Mouse (Mus musculus): Measurements from ENCODE around the gene Gm37240. TPM values are rescaled to one million over a fixed set of nuclear protein-coding genes. Genes with fewer than 3 reads are reported as not detected.

Gm37240 gene
- polyA plus RNA-seq, 1 experiment from 2014 or later, result 2.2 TPM

DNA sequence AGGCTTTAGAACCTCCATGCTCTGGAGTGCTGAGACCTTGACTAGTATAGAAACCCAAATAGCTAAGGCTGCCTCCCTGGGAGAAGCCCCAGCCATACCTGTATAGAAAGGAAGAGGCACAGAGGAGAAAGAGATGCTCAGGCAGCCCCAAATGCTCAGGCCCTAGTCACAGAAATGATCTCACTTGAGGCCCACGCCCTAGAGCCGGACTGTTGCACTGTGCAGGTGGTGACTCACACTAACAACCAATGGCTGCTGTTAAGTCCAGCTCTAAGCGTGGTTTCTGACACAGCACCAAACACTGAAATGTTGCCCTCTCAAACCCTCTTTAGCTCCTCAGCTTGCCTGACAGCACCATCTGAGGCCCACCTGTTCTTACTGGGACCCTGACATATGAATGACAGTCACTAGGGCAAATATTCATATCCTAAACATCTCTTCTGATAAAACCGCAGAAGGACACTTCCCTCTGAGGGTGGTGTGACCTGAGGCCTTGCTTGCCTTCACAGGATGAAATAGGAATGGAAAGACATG lies 171.5 kb downstream of the Gm37240 start:
- Histone ChIP-seq H3K27me3 (ENCODE audit: control insufficient read depth, insufficient read depth, low read length) (no peaks in the 10 kb centered on the region), H3K9me3 (ENCODE audit: control insufficient read depth, low read length) (no peaks in the 10 kb centered on the region), H3K4me2 (ENCODE audit: low read depth, severe bottlenecking) (no peak overlapping the region), H3K9ac (ENCODE audit: low read length) (no peak overlapping the region), H3K4me1 (ENCODE audit: control insufficient read depth, insufficient read depth, low read length) (no peaks in the 10 kb centered on the region), H3K27ac (replicated peaks; ENCODE audit: low read depth, low read length) (no peak overlapping the region), H3K4me3 (ENCODE audit: low read depth, low read length) (no peak overlapping the region), H3K36me3 (ENCODE audit: control insufficient read depth, insufficient read depth, low read length) (no peaks in the 10 kb centered on the region)
- WGBS, result 88% methylated on average over 4 of the region's 4 CpGs
- ATAC-seq (ENCODE audit: insufficient number of reproducible peaks, low FRiP score, low TSS enrichment, low read depth) (no peak), DNase-seq (ENCODE audit: low spot score) (no peak)

DNA sequence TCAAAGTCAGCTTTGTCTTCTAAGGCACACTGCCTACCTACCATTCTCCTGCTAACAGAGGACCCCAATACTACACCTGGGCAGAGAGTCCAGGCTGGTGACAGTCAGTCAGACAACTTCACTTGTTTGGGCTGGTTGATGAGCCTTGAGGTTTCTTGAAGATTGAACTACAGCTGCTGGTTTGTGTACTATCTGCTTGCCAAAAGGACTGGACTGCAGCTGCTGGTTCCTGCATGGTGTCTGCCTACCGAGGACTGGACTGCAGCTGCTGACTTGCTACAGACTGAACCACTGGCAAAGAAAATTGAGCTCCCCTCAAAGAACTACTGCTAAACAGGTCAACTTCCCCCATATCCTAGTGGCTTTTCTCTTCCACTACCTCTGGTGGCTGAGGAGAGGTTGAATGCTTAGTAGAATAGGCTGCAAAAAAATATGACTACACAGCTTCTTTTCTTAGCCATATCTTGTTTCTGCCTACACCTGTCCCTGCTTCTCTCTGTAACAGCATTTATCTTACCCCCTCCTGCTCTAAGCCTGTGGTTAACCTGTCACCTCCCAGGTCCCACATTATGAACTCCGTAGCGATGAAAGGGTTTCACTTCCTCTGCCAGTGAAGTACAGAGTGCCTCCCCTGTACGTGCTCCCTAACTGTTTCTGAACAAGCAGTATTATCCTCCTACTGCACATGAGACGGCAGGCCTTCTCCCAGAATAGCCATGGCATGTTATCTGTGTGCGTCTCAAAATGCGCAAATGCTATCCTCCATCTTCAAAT lies 173.2 kb downstream of the Gm37240 start:
- no peaks in the 10 kb centered on the region for H3K27me3 ChIP-seq (ENCODE audit: control insufficient read depth, insufficient read depth, low read length)
- no peak overlapping the region for H3K4me2 ChIP-seq (ENCODE audit: low read depth, severe bottlenecking)
- H3K36me3 ChIP-seq (ENCODE audit: control insufficient read depth, insufficient read depth, low read length), result no peaks in the 10 kb centered on the region
- no peak for DNase-seq (ENCODE audit: low spot score)
- 86% methylated on average over 7 of the region's 7 CpGs for WGBS
- H3K27ac ChIP-seq (replicated peaks; ENCODE audit: low read depth, low read length), result no peak overlapping the region
- ATAC-seq (ENCODE audit: insufficient number of reproducible peaks, low FRiP score, low TSS enrichment, low read depth), result no peak
- no peak overlapping the region for H3K9ac ChIP-seq (ENCODE audit: low read length)
- H3K9me3 ChIP-seq (ENCODE audit: control insufficient read depth, low read length), result no peaks in the 10 kb centered on the region
- no peak overlapping the region for H3K4me3 ChIP-seq (ENCODE audit: low read depth, low read length)
- H3K4me1 ChIP-seq (ENCODE audit: control insufficient read depth, insufficient read depth, low read length), result no peaks in the 10 kb centered on the region

DNA sequence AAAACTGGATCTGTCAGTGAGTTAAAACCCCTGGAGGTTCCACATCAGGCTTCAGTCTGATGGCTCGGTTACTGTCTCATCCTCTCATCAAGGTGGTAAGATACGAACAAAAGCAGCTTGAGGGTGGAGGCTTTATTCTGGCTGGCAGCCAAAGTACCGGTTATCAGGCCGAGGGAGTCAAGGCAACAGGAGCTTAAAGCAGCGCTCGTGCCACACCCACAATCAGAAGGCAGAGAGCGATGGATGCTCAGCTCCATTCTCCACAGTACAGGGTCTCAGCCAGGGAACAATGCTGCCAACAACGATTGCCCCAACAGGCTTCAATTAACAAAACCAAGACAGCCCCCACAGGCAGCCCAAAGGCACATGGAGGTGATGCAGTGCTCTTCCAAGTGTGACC lies 176.6 kb downstream of the Gm37240 start:
- Histone ChIP-seq H3K36me3 (ENCODE audit: control insufficient read depth, insufficient read depth, low read length) (no peaks in the 10 kb centered on the region), H3K27me3 (ENCODE audit: control insufficient read depth, insufficient read depth, low read length) (no peaks in the 10 kb centered on the region), H3K9me3 (ENCODE audit: control insufficient read depth, low read length) (no peaks in the 10 kb centered on the region), H3K4me3 (ENCODE audit: low read depth, low read length) (no peak overlapping the region), H3K4me2 (ENCODE audit: low read depth, severe bottlenecking) (no peak overlapping the region), H3K4me1 (ENCODE audit: control insufficient read depth, insufficient read depth, low read length) (no peaks in the 10 kb centered on the region), H3K27ac (replicated peaks; ENCODE audit: low read depth, low read length) (no peak overlapping the region), H3K9ac (ENCODE audit: low read length) (no peak overlapping the region)
- DNase-seq (ENCODE audit: low spot score) (no peak), ATAC-seq (ENCODE audit: insufficient number of reproducible peaks, low FRiP score, low TSS enrichment, low read depth) (no peak)
- WGBS, result 75% methylated on average over 8 of the region's 8 CpGs

DNA sequence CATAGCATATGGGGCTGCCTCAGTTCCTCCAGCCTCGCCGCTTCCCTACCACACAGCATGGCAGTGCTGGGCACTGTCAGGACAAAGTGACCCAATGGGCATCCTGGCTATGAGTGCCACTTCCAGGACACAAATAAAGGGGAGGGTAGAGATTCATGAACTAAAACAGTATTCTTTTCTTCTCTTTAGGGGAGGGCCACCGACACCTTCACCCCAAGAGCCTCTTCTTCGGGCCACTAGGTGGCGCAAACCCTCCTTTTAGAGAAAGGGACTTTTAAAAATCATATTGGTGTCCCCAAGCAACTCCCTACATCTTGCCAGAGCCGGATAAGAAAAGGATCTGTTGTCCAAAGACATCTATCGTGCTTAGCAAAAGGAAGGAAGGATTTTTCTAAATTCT lies 179.9 kb downstream of the Gm37240 start:
- no peaks in the 10 kb centered on the region for H3K36me3 ChIP-seq (ENCODE audit: control insufficient read depth, insufficient read depth, low read length)
- H3K4me2 ChIP-seq (ENCODE audit: low read depth, severe bottlenecking), result no peak overlapping the region
- DNase-seq (ENCODE audit: low spot score) (peak; percentile 54), ATAC-seq (ENCODE audit: insufficient number of reproducible peaks, low FRiP score, low TSS enrichment, low read depth) (no peak)
- no peak overlapping the region for H3K4me3 ChIP-seq (ENCODE audit: low read depth, low read length)
- H3K27ac ChIP-seq (replicated peaks; ENCODE audit: low read depth, low read length), result no peak overlapping the region
- no peaks in the 10 kb centered on the region for H3K27me3 ChIP-seq (ENCODE audit: control insufficient read depth, insufficient read depth, low read length)
- no peak overlapping the region for H3K9ac ChIP-seq (ENCODE audit: low read length)
- H3K9me3 ChIP-seq (ENCODE audit: control insufficient read depth, low read length), result no peaks in the 10 kb centered on the region
- H3K4me1 ChIP-seq (ENCODE audit: control insufficient read depth, insufficient read depth, low read length), result no peaks in the 10 kb centered on the region
- 43% methylated on average over 7 of the region's 7 CpGs for WGBS

DNA sequence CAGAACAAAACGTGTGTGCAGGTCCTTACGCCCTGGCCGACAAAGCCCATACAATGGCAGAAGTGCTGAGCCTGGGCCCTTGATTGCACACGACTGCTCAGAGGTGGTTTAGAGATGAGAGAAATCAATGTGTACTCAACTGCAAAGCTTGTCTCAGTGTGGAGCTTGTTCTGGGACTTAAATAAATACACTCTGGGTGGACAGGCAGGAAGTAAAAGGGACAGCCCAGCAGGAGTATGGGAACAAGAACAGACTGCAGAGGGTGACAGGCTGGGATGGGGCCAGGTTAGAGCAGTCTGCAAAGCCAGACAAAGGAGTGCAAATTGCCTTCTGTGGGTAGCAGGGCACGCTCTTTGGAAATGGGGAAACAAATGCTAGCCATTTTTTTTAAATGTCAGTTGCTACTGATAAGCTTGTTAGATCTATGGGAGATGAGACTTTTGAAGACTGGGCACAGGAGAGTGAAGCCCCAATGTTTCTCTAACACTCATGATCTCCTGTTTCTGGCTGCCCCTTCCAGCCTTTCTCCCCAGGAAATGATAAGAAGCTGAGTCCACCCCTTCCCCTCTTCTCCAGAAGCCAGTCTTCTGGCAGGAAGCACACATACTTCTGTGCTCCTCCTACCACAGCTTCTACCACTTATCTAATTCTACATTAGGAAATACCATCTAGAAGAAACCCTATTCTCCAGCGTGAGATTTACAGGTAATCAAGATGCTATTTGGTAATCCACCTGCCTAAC lies 184.0 kb downstream of the Gm37240 start:
- Histone ChIP-seq H3K4me2 (ENCODE audit: low read depth, severe bottlenecking) (no peak overlapping the region), H3K9me3 (ENCODE audit: control insufficient read depth, low read length) (no peaks in the 10 kb centered on the region), H3K9ac (ENCODE audit: low read length) (no peak overlapping the region), H3K27ac (replicated peaks; ENCODE audit: low read depth, low read length) (no peak overlapping the region), H3K27me3 (ENCODE audit: control insufficient read depth, insufficient read depth, low read length) (no peaks in the 10 kb centered on the region), H3K4me3 (ENCODE audit: low read depth, low read length) (no peak overlapping the region), H3K4me1 (ENCODE audit: control insufficient read depth, insufficient read depth, low read length) (no peaks in the 10 kb centered on the region), H3K36me3 (ENCODE audit: control insufficient read depth, insufficient read depth, low read length) (no peaks in the 10 kb centered on the region)
- no peak for DNase-seq (ENCODE audit: low spot score)
- 68% methylated on average over 6 of the region's 6 CpGs for WGBS
- ATAC-seq (ENCODE audit: insufficient number of reproducible peaks, low FRiP score, low TSS enrichment, low read depth), result no peak

DNA sequence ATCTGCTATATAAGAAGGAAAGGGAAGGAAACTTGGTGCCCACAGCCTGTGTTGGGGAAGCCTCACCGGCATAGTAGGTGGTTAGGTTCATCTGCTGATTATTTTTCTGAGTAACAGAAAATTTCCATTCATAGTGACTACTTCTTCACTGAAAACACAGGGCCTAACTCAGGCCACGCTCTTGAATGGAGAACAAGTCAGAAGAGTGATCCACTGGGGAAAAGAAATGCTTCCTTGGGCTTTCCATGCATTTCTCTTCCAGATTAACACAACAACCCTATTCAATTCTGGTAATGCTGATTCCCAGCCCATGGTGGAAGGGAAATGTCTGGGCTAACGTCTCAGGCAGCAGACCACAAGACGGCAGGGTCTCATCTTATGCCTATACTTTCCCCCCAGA lies 188.8 kb downstream of the Gm37240 start:
- DNase-seq (ENCODE audit: low spot score) (no peak), ATAC-seq (ENCODE audit: insufficient number of reproducible peaks, low FRiP score, low TSS enrichment, low read depth) (no peak)
- Histone ChIP-seq H3K4me3 (ENCODE audit: low read depth, low read length) (no peak overlapping the region), H3K4me2 (ENCODE audit: low read depth, severe bottlenecking) (no peak overlapping the region), H3K36me3 (ENCODE audit: control insufficient read depth, insufficient read depth, low read length) (no peaks in the 10 kb centered on the region), H3K4me1 (ENCODE audit: control insufficient read depth, insufficient read depth, low read length) (no peaks in the 10 kb centered on the region), H3K27me3 (ENCODE audit: control insufficient read depth, insufficient read depth, low read length) (no peaks in the 10 kb centered on the region), H3K27ac (replicated peaks; ENCODE audit: low read depth, low read length) (no peak overlapping the region), H3K9ac (ENCODE audit: low read length) (no peak overlapping the region), H3K9me3 (ENCODE audit: control insufficient read depth, low read length) (no peaks in the 10 kb centered on the region)
- 86% methylated on average over 4 of the region's 4 CpGs for WGBS

DNA sequence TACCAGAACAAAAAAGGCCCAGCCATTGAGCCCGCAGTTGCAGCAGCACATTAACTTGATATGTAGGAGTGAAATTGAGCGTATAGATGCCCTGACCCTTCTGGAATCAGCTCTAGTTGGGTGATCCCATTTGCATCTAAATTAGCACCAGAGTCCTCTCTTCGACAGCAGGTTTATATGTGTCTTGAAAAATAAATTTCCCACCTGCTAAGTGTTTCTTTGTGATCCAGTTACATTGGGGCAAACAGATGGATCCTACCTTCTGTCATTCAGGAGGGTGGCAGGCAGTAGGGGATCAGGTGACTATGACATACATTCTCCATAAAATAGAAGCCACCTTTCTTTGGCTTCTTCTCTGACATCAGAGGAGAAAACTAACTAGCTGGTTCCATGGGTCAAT lies 192.3 kb downstream of the Gm37240 start:
- Histone ChIP-seq H3K9ac (ENCODE audit: low read length) (no peak overlapping the region), H3K4me3 (ENCODE audit: low read depth, low read length) (no peak overlapping the region), H3K4me2 (ENCODE audit: low read depth, severe bottlenecking) (no peak overlapping the region), H3K36me3 (ENCODE audit: control insufficient read depth, insufficient read depth, low read length) (no peaks in the 10 kb centered on the region), H3K9me3 (ENCODE audit: control insufficient read depth, low read length) (no peaks in the 10 kb centered on the region), H3K27me3 (ENCODE audit: control insufficient read depth, insufficient read depth, low read length) (no peaks in the 10 kb centered on the region), H3K27ac (replicated peaks; ENCODE audit: low read depth, low read length) (no peak overlapping the region), H3K4me1 (ENCODE audit: control insufficient read depth, insufficient read depth, low read length) (0 out of 2 replicates have a peak, but pooled peaks cover 3% of the 10 kb centered on the region)
- no peak for DNase-seq (ENCODE audit: low spot score)
- WGBS, result 87% methylated on average over 3 of the region's 3 CpGs
- ATAC-seq (ENCODE audit: insufficient number of reproducible peaks, low FRiP score, low TSS enrichment, low read depth), result no peak

DNA sequence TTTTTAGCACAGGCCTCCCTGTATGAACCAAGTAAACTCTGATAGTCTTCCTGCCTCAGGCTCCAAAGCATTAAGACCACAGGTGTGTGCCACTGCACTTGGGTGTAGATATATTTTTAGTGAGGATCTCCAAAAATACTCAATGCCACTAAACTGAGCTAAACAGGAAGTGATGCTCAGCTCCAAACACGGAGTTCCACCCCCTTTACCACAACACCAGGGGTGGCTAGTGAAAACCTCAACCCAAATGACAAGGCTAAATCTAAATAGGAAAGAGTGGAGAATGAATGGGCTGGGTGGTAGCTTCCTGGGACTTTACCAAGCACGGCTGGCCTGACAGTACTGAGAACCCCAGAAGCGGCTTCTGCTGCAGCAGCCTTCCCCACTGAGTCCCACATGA lies 194.3 kb downstream of the Gm37240 start:
- Histone ChIP-seq H3K4me3 (ENCODE audit: low read depth, low read length) (no peak overlapping the region), H3K9ac (ENCODE audit: low read length) (no peak overlapping the region), H3K36me3 (ENCODE audit: control insufficient read depth, insufficient read depth, low read length) (no peaks in the 10 kb centered on the region), H3K4me1 (ENCODE audit: control insufficient read depth, insufficient read depth, low read length) (0 out of 2 replicates have a peak, but pooled peaks cover 3% of the 10 kb centered on the region), H3K4me2 (ENCODE audit: low read depth, severe bottlenecking) (no peak overlapping the region), H3K27me3 (ENCODE audit: control insufficient read depth, insufficient read depth, low read length) (no peaks in the 10 kb centered on the region), H3K9me3 (ENCODE audit: control insufficient read depth, low read length) (no peaks in the 10 kb centered on the region), H3K27ac (replicated peaks; ENCODE audit: low read depth, low read length) (no peak overlapping the region)
- ATAC-seq (ENCODE audit: insufficient number of reproducible peaks, low FRiP score, low TSS enrichment, low read depth) (no peak), DNase-seq (ENCODE audit: low spot score) (no peak)
- WGBS, result 51% methylated on average over 3 of the region's 3 CpGs

All from limb, embryonic 11.5 days (tissue).